Mouse (Mus musculus) C2C12 (cell line): ENCODE results near the gene Nr2c2ap.

Experiments
- CTCF ChIP-seq: IDR thresholded peaks from one replicate; pipeline ENCODE4 v1.5.1; 2011; ENCODE audit not compliant: control insufficient read depth, insufficient read depth, insufficient read length
- MAX ChIP-seq: IDR thresholded peaks from one replicate; pipeline ENCODE4 v1.6.1; 2011; ENCODE audit warnings: mild to moderate bottlenecking, control low read depth
- MYOD1 ChIP-seq: IDR thresholded peaks from one replicate; pipeline ENCODE4 v1.6.1; 2011; ENCODE audit warnings: low read depth; ENCODE audit not compliant: control insufficient read depth, insufficient read length
- MYOG ChIP-seq: IDR thresholded peaks from one replicate; pipeline ENCODE4 v1.6.1; 2011; ENCODE audit not compliant: control insufficient read depth, insufficient read length; ENCODE audit errors: extremely low read depth
- USF1 ChIP-seq: IDR thresholded peaks from one replicate; pipeline ENCODE4 v1.6.1; 2011; ENCODE audit warnings: low read depth, mild to moderate bottlenecking, control low read depth, moderate library complexity

DNA sequence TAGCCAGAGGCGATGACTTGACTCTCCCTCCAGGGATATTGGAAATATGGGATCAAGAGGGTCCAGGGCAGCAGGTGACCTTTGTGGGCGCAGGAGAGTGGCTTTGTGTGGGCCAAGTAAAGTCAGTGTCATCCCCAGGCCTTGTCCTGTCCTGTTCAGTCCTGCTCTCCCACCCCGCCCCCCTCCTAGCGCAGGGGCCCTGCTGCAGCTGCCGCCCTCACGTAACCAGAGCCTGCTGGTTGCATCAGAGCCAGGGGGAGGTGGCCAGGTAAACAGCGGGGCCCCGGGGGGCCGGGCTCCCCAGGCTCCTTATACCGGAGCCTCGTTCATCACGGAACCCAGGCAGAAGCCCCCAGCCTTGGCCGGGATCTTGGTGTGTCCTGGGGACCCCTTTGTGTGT lies 19.0 kb downstream of the Nr2c2ap start:
- TF ChIP-seq CTCF: no peak
- TF ChIP-seq MYOD1: no peak
- no peak for TF ChIP-seq MYOG
- TF ChIP-seq MAX: no peak
- TF ChIP-seq USF1: no peak
